Mouse (Mus musculus) lung, postnatal 14 days (tissue): ENCODE measurements around the gene Lrrk1.

ENCODE experiments used
- DNase-seq: peaks from one replicate; pipeline ENCODE4 v3.0.0; 2021

The Lrrk1 gene

GRCm38 (mm10) chr7:66297656-66298021, 90.5 kb downstream of the Lrrk1 start:
- DNase-seq, result no peak

GRCm38 (mm10) chr7:66296921-66297655, 91.1 kb downstream of the Lrrk1 start:
- no peak for DNase-seq

GRCm38 (mm10) chr7:66292552-66293376, 95.4 kb downstream of the Lrrk1 start:
- DNase-seq, result peak; percentile 24

DNA sequence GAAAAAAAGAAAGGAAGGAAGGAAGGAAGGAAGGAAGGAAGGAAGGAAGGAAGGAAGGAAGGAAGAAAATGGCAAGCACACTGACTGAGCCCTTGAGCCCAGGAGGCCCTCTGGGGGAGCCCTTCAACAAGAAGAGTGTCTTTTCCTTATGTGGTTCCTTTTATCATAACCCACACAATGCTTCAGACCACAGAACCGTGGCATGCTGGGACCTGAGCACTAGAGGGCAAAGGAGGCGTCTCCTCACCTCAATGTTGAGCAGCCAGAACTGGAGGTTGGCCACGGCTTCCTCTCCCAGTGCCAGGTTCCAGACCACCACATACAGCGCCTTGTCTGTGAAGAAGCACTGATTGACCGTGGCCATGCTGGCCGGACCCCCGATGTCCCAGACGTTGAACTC, 96.1 kb downstream of the Lrrk1 start:
- DNase-seq, result no peak

- DNase-seq, result no peak
These were observed 105.1 kb downstream of the Lrrk1 start for GRCm38 (mm10) chr7:66282984-66283612.

GRCm38 (mm10) chr7:66282265-66282664, 105.9 kb downstream of the Lrrk1 start:
- DNase-seq, result no peak

- DNase-seq, result no peak
These were observed 110.1 kb downstream of the Lrrk1 start for GRCm38 (mm10) chr7:66278001-66278400.

- no peak for DNase-seq
These were observed 114.7 kb downstream of the Lrrk1 start for GRCm38 (mm10) chr7:66273494-66273893.

- DNase-seq, result no peak
These were observed 116.9 kb downstream of the Lrrk1 start for GRCm38 (mm10) chr7:66271226-66271625.

GRCm38 (mm10) chr7:66266942-66267850, 121.0 kb downstream of the Lrrk1 start:
- DNase-seq, result no peak

DNA sequence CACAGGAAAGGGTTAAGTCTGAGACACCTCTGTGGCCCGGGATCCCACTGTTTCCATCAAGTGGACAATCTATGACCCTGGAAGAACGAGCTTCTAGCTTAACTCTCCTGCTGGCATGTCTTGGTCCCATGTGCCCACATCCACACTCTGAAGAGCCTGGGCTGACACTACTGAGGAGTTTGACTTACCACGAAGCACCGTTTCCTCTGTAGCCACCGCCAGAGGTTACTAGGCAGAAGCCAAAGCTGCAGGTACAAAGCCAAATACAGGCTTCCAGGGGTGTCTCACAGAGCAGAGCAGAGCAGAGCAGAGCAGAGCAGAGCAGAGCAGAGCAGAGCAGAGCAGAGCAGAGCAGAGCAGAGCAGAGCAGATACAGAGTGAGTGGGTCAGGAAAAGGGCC, 124.7 kb downstream of the Lrrk1 start:
- DNase-seq, result no peak

DNA sequence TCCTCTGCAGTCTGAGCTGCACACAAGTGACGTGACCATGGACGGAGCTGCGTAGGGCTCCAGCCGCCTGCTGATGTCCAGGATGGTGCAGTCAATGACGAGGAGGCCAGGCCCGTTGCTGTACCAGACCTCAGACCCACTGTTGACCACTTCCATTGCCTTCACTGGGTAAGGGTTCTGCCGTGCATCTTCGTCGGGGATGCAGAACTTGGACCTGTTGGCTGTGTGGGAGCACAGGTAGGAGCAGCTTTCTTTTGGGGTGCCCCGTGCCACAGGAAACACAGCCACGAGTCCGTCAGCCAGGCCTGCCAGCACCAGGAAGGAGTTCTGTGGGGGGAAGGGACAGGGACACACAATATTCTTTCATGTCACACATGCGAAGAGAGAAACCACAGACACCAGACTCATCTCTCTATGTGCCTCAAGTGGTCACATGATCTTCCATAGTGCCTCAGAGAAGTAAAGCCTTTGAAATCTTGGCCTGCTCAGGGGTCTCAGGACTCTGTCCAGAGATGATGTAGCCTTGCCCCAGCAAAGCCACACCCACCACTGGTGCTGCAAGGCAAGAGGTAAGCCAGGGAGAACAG, 125.5 kb downstream of the Lrrk1 start:
- no peak for DNase-seq

GRCm38 (mm10) chr7:66260763-66261390, 127.3 kb downstream of the Lrrk1 start:
- DNase-seq, result no peak

- DNase-seq, result no peak
These were observed 127.9 kb downstream of the Lrrk1 start for GRCm38 (mm10) chr7:66260295-66260694.

DNA sequence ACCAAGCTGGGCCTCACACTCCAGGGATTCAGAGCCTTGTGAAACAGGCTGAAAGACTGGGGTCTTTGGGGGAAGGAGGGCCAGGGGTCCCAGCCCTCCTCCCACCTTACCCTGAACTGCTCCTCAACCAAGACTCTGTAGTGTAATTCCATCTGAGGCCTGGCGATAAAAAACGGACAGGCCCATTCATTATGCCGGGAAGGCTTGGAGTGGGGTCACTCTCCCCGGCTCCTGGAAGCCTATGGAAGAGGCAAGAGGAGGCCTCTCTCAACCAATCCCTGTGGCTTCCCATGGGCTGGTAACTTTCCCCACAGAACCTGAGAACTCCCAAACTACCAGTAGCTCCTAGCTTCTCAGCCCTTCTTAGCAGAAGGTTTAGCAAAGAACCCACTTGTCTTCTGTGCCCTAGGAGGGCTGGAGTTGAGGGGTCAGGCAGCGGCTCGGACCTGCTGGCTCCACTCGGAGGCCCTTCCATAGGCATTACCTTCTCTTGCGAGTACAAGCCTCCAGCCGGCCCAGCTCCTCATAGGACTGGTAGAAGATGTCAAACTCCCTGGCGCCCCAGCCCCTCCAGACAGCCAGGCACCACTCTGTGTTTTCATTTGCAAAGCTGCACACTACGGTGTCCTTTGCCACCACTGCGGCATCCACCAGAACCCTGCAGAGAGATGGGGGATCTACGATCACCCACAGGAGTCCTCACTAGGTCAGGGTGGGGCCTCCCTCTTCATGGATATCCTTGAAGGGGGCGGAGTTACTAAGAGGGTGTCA, 128.5 kb downstream of the Lrrk1 start:
- DNase-seq, result no peak

DNA sequence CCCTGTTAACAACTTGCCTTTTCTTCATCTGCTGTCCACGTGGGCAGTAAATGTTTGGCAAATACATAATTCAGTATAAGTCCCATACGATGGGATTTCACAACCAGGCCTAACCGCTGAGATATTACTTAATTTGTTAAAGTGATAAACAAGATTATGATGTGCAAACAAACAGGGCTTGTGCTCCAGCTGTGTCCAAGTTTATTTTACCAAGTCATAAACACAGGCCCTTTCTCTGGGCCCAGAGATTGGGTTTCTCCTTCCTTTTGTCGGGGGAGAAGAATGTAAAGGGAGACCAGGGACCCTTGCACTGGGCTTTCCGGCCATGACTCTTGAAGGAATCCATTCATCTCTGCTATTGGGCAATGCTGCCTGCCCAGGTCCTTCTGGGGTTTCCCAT, 129.2 kb downstream of the Lrrk1 start:
- DNase-seq, result no peak

GRCm38 (mm10) chr7:66257232-66257631, 130.9 kb downstream of the Lrrk1 start:
- DNase-seq, result peak; percentile 28

DNA sequence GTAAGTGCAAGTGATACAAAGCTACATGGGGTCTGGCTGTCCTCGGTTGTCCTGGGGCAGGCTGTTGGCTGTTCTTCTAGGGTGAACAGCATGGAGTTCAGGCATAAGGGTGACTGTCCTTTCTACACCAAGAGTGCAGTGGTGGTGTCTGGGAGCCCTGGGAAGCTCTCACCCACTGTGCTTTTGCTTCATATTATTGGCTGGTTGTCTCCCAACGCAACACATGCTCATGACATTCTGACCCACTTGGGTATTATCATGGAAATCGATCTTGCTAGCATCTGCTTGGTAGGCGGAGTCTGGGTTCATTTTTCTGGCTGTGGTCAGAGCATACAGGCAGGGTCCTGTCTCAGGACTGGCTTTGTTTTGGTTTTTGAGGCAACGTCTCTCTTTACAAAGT, 131.7 kb downstream of the Lrrk1 start:
- DNase-seq, result no peak

GRCm38 (mm10) chr7:66254993-66255392, 133.2 kb downstream of the Lrrk1 start:
- no peak for DNase-seq

DNA sequence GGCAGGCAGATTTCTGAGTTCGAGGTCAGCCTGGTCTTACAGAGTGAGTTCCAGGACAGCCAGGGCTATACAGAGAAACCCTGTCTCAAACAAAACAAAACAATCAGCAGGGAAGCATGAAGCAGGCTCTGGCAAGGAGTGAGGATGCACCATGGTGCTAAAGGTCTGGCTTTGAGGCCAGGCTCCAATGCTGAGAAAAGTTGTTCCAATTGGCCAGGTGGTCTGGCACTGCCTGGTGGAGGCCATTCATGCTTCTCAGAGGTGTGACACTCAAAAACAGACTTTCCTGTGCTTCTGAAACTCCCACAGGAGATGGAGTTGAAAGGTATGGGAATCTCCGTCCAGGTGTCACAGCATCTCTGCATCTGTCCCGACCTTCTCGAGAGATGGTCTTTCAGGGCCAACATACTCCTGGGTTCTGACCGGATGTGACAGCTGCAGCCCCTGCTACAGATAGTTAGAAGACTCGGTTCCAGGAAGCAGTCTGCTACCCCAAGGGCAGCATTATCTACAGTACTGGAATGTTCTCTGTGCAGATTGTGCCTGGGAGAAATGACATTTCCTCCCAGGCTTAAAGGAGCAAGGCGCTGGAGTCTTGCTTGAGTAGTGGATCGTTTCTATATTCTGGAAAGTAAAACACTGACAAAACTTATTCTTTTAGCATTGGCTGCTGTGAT, 134.0 kb downstream of the Lrrk1 start:
- DNase-seq, result no peak
